Mouse (Mus musculus) testis, adult 2 months (tissue): ENCODE measurements around the gene Cx3cr1. TPM values are rescaled to one million over a fixed set of nuclear protein-coding genes. Genes with fewer than 3 reads are reported as not detected.

ENCODE experiments used
- H3K27ac ChIP-seq: fragments of 200-500 bp; 2 replicates; pipeline ENCODE4 v1.5.1; 2012; ENCODE audit warnings: low read depth, low read length; ENCODE audit not compliant: control insufficient read depth, insufficient read depth
- H3K27me3 ChIP-seq: fragments of 200-500 bp; 2 replicates; pipeline ENCODE4 v1.6.1; 2012; ENCODE audit warnings: mild to moderate bottlenecking, low read length, moderate library complexity; ENCODE audit not compliant: control insufficient read depth, insufficient read depth
- H3K36me3 ChIP-seq: fragments of 200-500 bp; 2 replicates; pipeline ENCODE4 v1.6.1; 2012; ENCODE audit warnings: mild to moderate bottlenecking, low read length; ENCODE audit not compliant: control insufficient read depth, insufficient read depth
- H3K4me1 ChIP-seq: fragments of 200-500 bp; 2 replicates; pipeline ENCODE4 v1.6.1; 2012; ENCODE audit warnings: low read length; ENCODE audit not compliant: control insufficient read depth, insufficient read depth
- H3K4me3 ChIP-seq: fragments of 200-500 bp; 2 replicates; pipeline ENCODE4 v1.5.1; 2012; ENCODE audit warnings: low read depth, mild to moderate bottlenecking, low read length, moderate library complexity, mixed read lengths; ENCODE audit not compliant: control insufficient read depth
- CTCF ChIP-seq: fragments of 200-500 bp; IDR thresholded peaks from 2 replicates; pipeline ENCODE4 v1.5.1; 2012; ENCODE audit warnings: low read depth, mild to moderate bottlenecking, inconsistent platforms, low read length, moderate library complexity; ENCODE audit not compliant: control insufficient read depth, insufficient read depth, insufficient replicate concordance
- POLR2A ChIP-seq: fragments of 200-500 bp; IDR thresholded peaks from 2 replicates; pipeline ENCODE4 v1.6.1; 2012; ENCODE audit warnings: low read depth, mild to moderate bottlenecking, inconsistent platforms, low read length, moderate library complexity; ENCODE audit not compliant: control insufficient read depth
- polyA plus RNA-seq: library from polyadenylated mRNA; depleted of rRNA; stranded (reverse); fragments of >200 nt; gene quantifications from 2 replicates; pipeline ENCODE4 v1.2.3, GENCODE M21; 2012

The Cx3cr1 gene
- polyA plus RNA-seq, 1 experiment = 2.7 TPM

DNA sequence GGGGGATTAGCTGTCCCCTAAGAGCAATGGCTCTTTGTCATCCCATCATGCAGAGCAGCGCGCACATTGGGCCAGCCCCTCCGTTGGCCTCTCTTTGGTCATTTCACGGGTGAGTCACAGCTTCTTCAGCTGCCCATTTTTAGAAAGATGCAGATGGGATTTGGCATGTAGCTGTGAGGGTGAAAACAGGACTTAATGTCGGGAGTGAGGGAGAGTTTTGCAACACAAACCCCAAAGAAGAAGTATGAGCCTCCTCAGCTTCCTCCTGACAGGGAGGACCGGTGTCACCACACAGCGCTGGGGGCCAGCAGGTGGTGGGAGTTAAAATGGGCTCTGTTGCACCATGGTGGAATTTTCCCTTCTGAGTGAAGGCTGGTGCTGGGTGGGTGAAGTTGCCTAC lies 26.6 kb downstream of the Cx3cr1 start:
- Histone ChIP-seq H3K4me3 (no peak overlapping the region), H3K4me1 (no peaks in the 10 kb centered on the region), H3K27ac (no peak overlapping the region), H3K36me3 (no peaks in the 10 kb centered on the region), H3K27me3 (no peaks in the 10 kb centered on the region)
- TF ChIP-seq POLR2A (no peak), CTCF (no peak)

- H3K4me1 ChIP-seq = no peaks in the 10 kb centered on the region
- TF ChIP-seq CTCF (no peak), POLR2A (no peak)
- H3K4me3 ChIP-seq = no peak overlapping the region
- no peak overlapping the region for H3K27ac ChIP-seq
- H3K36me3 ChIP-seq = no peaks in the 10 kb centered on the region
- no peaks in the 10 kb centered on the region for H3K27me3 ChIP-seq
These were observed 32.3 kb downstream of the Cx3cr1 start for GRCm38 (mm10) chr9:120037414-120037813.

DNA sequence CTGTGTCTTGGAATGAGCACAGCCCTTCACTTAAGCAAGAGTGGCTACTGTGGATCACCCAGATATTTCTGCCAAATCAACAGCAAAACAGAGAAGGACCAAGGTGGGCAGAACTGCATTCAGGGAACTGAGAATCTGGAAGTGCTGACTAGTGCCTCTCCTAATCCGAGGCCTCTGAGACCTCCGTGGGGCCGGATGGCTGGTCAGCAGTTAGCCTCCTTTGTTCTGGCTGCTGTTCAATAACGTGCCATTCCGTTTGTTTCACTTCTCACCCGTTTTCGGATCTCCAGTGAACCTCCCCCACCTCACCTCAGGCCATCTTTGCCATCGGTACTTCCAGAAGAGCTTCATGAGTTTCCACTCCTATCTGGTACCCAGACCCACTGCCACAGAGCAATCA lies 35.3 kb downstream of the Cx3cr1 start:
- no peak overlapping the region for H3K27ac ChIP-seq
- no peak for TF ChIP-seq POLR2A
- no peak overlapping the region for H3K4me3 ChIP-seq
- H3K4me1 ChIP-seq = no peaks in the 10 kb centered on the region; the same call in 1 of the 2 replicates
- H3K36me3 ChIP-seq = no peaks in the 10 kb centered on the region
- no peaks in the 10 kb centered on the region for H3K27me3 ChIP-seq

DNA sequence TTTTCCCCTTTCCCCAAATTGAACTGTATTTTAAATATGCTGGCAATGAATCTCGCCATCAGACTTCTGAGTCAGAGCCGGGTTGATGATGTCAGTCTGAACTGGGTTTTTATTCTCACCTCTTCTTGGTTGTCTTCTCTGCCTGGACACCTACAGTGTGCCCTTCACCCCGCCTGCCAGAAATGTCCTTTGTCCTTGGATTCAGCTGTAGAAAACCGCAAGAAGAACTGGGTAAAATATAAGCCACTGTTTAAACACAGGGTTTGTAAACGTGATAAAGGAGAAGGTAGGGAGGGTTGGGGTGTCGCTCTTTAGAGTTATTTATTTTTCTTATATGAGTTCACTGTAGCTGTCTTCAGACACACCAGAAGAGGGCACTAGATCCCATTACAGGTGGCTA lies 37.0 kb downstream of the Cx3cr1 start:
- H3K4me1 ChIP-seq = no peaks in the 10 kb centered on the region; the same call in 1 of the 2 replicates
- H3K36me3 ChIP-seq = no peaks in the 10 kb centered on the region
- no peak overlapping the region for H3K4me3 ChIP-seq
- TF ChIP-seq CTCF (no peak), POLR2A (no peak)
- no peaks in the 10 kb centered on the region for H3K27me3 ChIP-seq
- no peak overlapping the region for H3K27ac ChIP-seq

GRCm38 (mm10) chr9:120030421-120030820 lies 39.3 kb downstream of the Cx3cr1 start:
- Histone ChIP-seq H3K27ac (no peak overlapping the region), H3K27me3 (no peaks in the 10 kb centered on the region), H3K4me3 (no peak overlapping the region), H3K36me3 (no peaks in the 10 kb centered on the region), H3K4me1 (no peaks in the 10 kb centered on the region; the same call in 1 of the 2 replicates)
- TF ChIP-seq POLR2A = no peak
- no peak for TF ChIP-seq CTCF

GRCm38 (mm10) chr9:120029880-120030279 lies 39.8 kb downstream of the Cx3cr1 start:
- Histone ChIP-seq H3K4me3 (no peak overlapping the region), H3K4me1 (no peaks in the 10 kb centered on the region; the same call in 1 of the 2 replicates), H3K27me3 (no peaks in the 10 kb centered on the region), H3K36me3 (no peaks in the 10 kb centered on the region), H3K27ac (no peak overlapping the region)
- TF ChIP-seq CTCF = no peak
- no peak for TF ChIP-seq POLR2A

- no peak overlapping the region for H3K27ac ChIP-seq
- peak; percentile 51; the same call in 1 of the 2 replicates for TF ChIP-seq CTCF
- TF ChIP-seq POLR2A = no peak
- no peaks in the 10 kb centered on the region; the same call in 1 of the 2 replicates for H3K4me1 ChIP-seq
- H3K36me3 ChIP-seq = no peaks in the 10 kb centered on the region
- no peaks in the 10 kb centered on the region for H3K27me3 ChIP-seq
- H3K4me3 ChIP-seq = no peak overlapping the region
These were observed 42.1 kb downstream of the Cx3cr1 start for GRCm38 (mm10) chr9:120027401-120028151.

GRCm38 (mm10) chr9:120024625-120025024 lies 45.1 kb downstream of the Cx3cr1 start:
- Histone ChIP-seq H3K27ac (no peak overlapping the region), H3K4me3 (no peak overlapping the region), H3K36me3 (no peaks in the 10 kb centered on the region), H3K4me1 (no peaks in the 10 kb centered on the region; the same call in none of the 2 replicates), H3K27me3 (no peaks in the 10 kb centered on the region)
- TF ChIP-seq CTCF = no peak
- no peak for TF ChIP-seq POLR2A
